Mouse (Mus musculus) megakaryocyte, embryonic 14.5 days (primary cell): ENCODE data around the gene Set. TPM values are rescaled to one million over a fixed set of nuclear protein-coding genes. Genes with fewer than 3 reads are reported as not detected.

ENCODE experiments used
- H3K27me3 ChIP-seq: replicated peaks from 2 replicates; pipeline ENCODE3; 2012; ENCODE audit warnings: inconsistent platforms
- H3K36me3 ChIP-seq: replicated peaks from 2 replicates; pipeline ENCODE3; 2012; ENCODE audit warnings: low read length, inconsistent platforms, mixed read lengths
- H3K4me1 ChIP-seq: 2 replicates; pipeline ENCODE4 v1.6.1; 2012; ENCODE audit warnings: inconsistent platforms
- H3K4me3 ChIP-seq: replicated peaks from 2 replicates; pipeline ENCODE3; 2012; ENCODE audit warnings: moderate library complexity, mild to moderate bottlenecking, inconsistent platforms
- H3K9me3 ChIP-seq: 2 replicates; pipeline ENCODE4 v1.6.1; 2012; ENCODE audit warnings: inconsistent platforms
- FLI1 ChIP-seq: IDR thresholded peaks from 2 replicates; pipeline ENCODE4 v1.6.1; 2012; ENCODE audit warnings: low read length, inconsistent platforms, mixed read lengths
- GATA1 ChIP-seq: IDR thresholded peaks from 3 replicates; pipeline ENCODE4 v1.6.1; 2012; ENCODE audit warnings: mixed read lengths, low read length, inconsistent platforms, borderline replicate concordance
- polyA plus RNA-seq: library from polyadenylated mRNA; stranded (reverse); fragments of >175 nt; gene quantifications from 2 replicates; pipeline ENCODE4 v1.2.3, GENCODE M21; 2012; ENCODE audit warnings: low replicate concordance; ENCODE audit not compliant: insufficient read depth

Set gene
- polyA plus RNA-seq, 1 experiment: 239 TPM

GRCm38 (mm10) chr2:30072875-30073274, 15.7 kb downstream of the Set start:
- H3K36me3 ChIP-seq: peaks cover 48% of the 10 kb centered on the region
- H3K4me1 ChIP-seq: peaks cover 28% of the 10 kb centered on the region
- no peaks in the 10 kb centered on the region for H3K9me3 ChIP-seq
- H3K27me3 ChIP-seq: no peaks in the 10 kb centered on the region
- TF ChIP-seq GATA1: no peak
- TF ChIP-seq FLI1: no peak
- H3K4me3 ChIP-seq: no peak overlapping the region

- Histone ChIP-seq H3K36me3 (peaks cover 44% of the 10 kb centered on the region), H3K4me3 (no peak overlapping the region), H3K27me3 (no peaks in the 10 kb centered on the region), H3K9me3 (no peaks in the 10 kb centered on the region), H3K4me1 (peaks cover 28% of the 10 kb centered on the region)
- TF ChIP-seq GATA1: no peak
- no peak for TF ChIP-seq FLI1
Measured at GRCm38 (mm10) chr2:30073285-30073684, 16.1 kb downstream of the Set start.

- Histone ChIP-seq H3K27me3 (no peaks in the 10 kb centered on the region), H3K9me3 (no peaks in the 10 kb centered on the region), H3K4me1 (peaks cover 39% of the 10 kb centered on the region), H3K4me3 (no peak overlapping the region), H3K36me3 (peaks cover 37% of the 10 kb centered on the region)
- no peak for TF ChIP-seq GATA1
- no peak for TF ChIP-seq FLI1
Measured at GRCm38 (mm10) chr2:30075625-30076024, 18.4 kb downstream of the Set start.

- Histone ChIP-seq H3K4me3 (no peak overlapping the region), H3K27me3 (no peaks in the 10 kb centered on the region), H3K9me3 (no peaks in the 10 kb centered on the region), H3K4me1 (peaks cover 40% of the 10 kb centered on the region), H3K36me3 (peaks cover 44% of the 10 kb centered on the region)
- TF ChIP-seq FLI1 (no peak), GATA1 (no peak)
Measured at GRCm38 (mm10) chr2:30076439-30076838, 19.3 kb downstream of the Set start.

- Histone ChIP-seq H3K27me3 (no peaks in the 10 kb centered on the region), H3K4me1 (peaks cover 40% of the 10 kb centered on the region), H3K4me3 (peak overlapping the region; percentile 97), H3K36me3 (peaks cover 49% of the 10 kb centered on the region), H3K9me3 (no peaks in the 10 kb centered on the region)
- TF ChIP-seq GATA1 (no peak), FLI1 (no peak)
Measured at GRCm38 (mm10) chr2:30076959-30077358, 19.8 kb downstream of the Set start.

- H3K27me3 ChIP-seq: no peaks in the 10 kb centered on the region
- H3K4me3 ChIP-seq: peak within 1 kb of the TSS; percentile 97
- no peak for TF ChIP-seq GATA1
- TF ChIP-seq FLI1: no peak; the same call in 1 of the 2 replicates
- no peaks in the 10 kb centered on the region for H3K9me3 ChIP-seq
- H3K4me1 ChIP-seq: peaks cover 42% of the 10 kb centered on the region
- H3K36me3 ChIP-seq: peaks cover 52% of the 10 kb centered on the region
Measured at GRCm38 (mm10) chr2:30077502-30078348, 20.5 kb downstream of the Set start, which contains the start of gene Pkn3. Gene Pkn3, plus strand, starts transcription at chr2:30077684.

GRCm38 (mm10) chr2:30078349-30078712, 21.2 kb downstream of the Set start:
- TF ChIP-seq FLI1: no peak
- TF ChIP-seq GATA1: no peak
- peaks cover 47% of the 10 kb centered on the region for H3K4me1 ChIP-seq
- no peaks in the 10 kb centered on the region for H3K9me3 ChIP-seq
- peak overlapping the region; percentile 97 for H3K4me3 ChIP-seq
- no peaks in the 10 kb centered on the region for H3K27me3 ChIP-seq
- peaks cover 52% of the 10 kb centered on the region for H3K36me3 ChIP-seq

- Histone ChIP-seq H3K27me3 (no peaks in the 10 kb centered on the region), H3K9me3 (no peaks in the 10 kb centered on the region), H3K4me3 (peak overlapping the region; percentile 97), H3K36me3 (peaks cover 49% of the 10 kb centered on the region), H3K4me1 (peaks cover 47% of the 10 kb centered on the region)
- no peak for TF ChIP-seq FLI1
- no peak for TF ChIP-seq GATA1
Measured at GRCm38 (mm10) chr2:30078760-30079159, 21.6 kb downstream of the Set start.

GRCm38 (mm10) chr2:30080181-30080800, 23.1 kb downstream of the Set start:
- H3K4me3 ChIP-seq: no peak overlapping the region
- no peak for TF ChIP-seq GATA1
- no peaks in the 10 kb centered on the region for H3K9me3 ChIP-seq
- H3K4me1 ChIP-seq: peaks cover 50% of the 10 kb centered on the region
- H3K27me3 ChIP-seq: no peaks in the 10 kb centered on the region
- peaks cover 52% of the 10 kb centered on the region for H3K36me3 ChIP-seq

- H3K27me3 ChIP-seq: no peaks in the 10 kb centered on the region
- no peaks in the 10 kb centered on the region for H3K9me3 ChIP-seq
- TF ChIP-seq GATA1 (no peak), FLI1 (no peak)
- peaks cover 42% of the 10 kb centered on the region for H3K4me1 ChIP-seq
- H3K4me3 ChIP-seq: no peak overlapping the region
- peaks cover 80% of the 10 kb centered on the region for H3K36me3 ChIP-seq
Measured at GRCm38 (mm10) chr2:30084113-30084512, 26.9 kb downstream of the Set start.
